Mouse (Mus musculus) neural tube, embryonic 12.5 days (tissue): ENCODE results near the gene Rapgef5. TPM values are rescaled to one million over a fixed set of nuclear protein-coding genes. Genes with fewer than 3 reads are reported as not detected.

Experiments
- ATAC-seq: fragments of 200-750 bp; cut with Nextera tagmentation; 2 replicates; pipeline ENCODE4 v1.8.0; 2017; ENCODE audit warnings: low read depth, mild to moderate bottlenecking, moderate TSS enrichment, moderate library complexity; ENCODE audit not compliant: low FRiP score
- H3K27ac ChIP-seq: fragments of 300-500 bp; sonication (generic); 2 replicates; pipeline ENCODE4 v1.5.1; 2016
- H3K27me3 ChIP-seq: fragments of 300-500 bp; sonication (generic); replicated peaks from 2 replicates; pipeline ENCODE4 v1.6.1; 2016; ENCODE audit warnings: mild to moderate bottlenecking
- H3K36me3 ChIP-seq: fragments of 300-500 bp; sonication (generic); 2 replicates; pipeline ENCODE4 v1.6.1; 2016; ENCODE audit warnings: mild to moderate bottlenecking
- H3K4me1 ChIP-seq: fragments of 300-500 bp; sonication (generic); 2 replicates; pipeline ENCODE4 v1.6.1; 2016
- H3K4me2 ChIP-seq: fragments of 300-500 bp; sonication (generic); replicated peaks from 2 replicates; pipeline ENCODE4 v1.6.1; 2016; ENCODE audit warnings: mild to moderate bottlenecking
- H3K4me3 ChIP-seq: fragments of 300-500 bp; sonication (generic); 2 replicates; pipeline ENCODE4 v1.5.1; 2016
- H3K9ac ChIP-seq: fragments of 300-500 bp; sonication (generic); 2 replicates; pipeline ENCODE4 v1.6.1; 2016; ENCODE audit warnings: mild to moderate bottlenecking
- H3K9me3 ChIP-seq: fragments of 300-500 bp; sonication (generic); 2 replicates; pipeline ENCODE4 v1.6.1; 2016; ENCODE audit warnings: mild to moderate bottlenecking
- WGBS: fragments of 180-500 bp; shearing (Covaris S2); methylation state at CpG from one replicate; pipeline ENCODE4 v1.1.7; 2016; 5-methylcytosine and 5-hydroxymethylcytosine counted together
- polyA plus RNA-seq: library from polyadenylated mRNA; unstranded; fragments of >200 nt; fragmentation: Nextera tagmentation; extraction: Ambion mirVana; gene quantifications from 2 replicates; pipeline ENCODE4 v1.2.1, GENCODE M21; 2016

The Rapgef5 gene
- polyA plus RNA-seq, 1 experiment from 2014 or later = 35.8 TPM

DNA sequence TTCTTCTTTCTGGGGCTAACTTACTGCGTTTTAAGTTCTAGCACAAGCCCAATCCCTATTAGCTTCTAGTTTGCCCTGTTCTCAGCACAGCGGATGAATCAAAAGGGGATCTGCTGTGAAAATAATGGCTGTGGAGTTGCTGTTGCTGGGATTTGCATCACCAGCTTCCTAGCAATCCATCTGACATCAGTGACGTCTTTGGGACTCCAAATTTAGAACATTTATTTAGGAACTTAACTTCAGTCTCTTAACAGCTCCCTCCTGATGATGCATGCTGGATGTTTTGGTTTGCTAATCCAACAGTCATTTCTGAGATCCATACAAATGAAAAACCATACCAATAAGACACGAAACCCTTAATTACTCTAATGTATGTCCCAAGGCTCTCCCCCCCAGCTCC, 289.3 kb downstream of the Rapgef5 start:
- 62% methylated on average over 4 of the region's 4 CpGs for WGBS
- H3K27ac ChIP-seq = no peak overlapping the region
- no peaks in the 10 kb centered on the region for H3K9me3 ChIP-seq
- ATAC-seq = no peak
- H3K27me3 ChIP-seq = peaks cover 19% of the 10 kb centered on the region
- H3K9ac ChIP-seq = no peak overlapping the region
- H3K4me3 ChIP-seq = no peak overlapping the region
- peaks cover 42% of the 10 kb centered on the region for H3K4me1 ChIP-seq
- no peaks in the 10 kb centered on the region for H3K36me3 ChIP-seq
- H3K4me2 ChIP-seq = peak overlapping the region; percentile 38; the same call in 1 of the 2 replicates

DNA sequence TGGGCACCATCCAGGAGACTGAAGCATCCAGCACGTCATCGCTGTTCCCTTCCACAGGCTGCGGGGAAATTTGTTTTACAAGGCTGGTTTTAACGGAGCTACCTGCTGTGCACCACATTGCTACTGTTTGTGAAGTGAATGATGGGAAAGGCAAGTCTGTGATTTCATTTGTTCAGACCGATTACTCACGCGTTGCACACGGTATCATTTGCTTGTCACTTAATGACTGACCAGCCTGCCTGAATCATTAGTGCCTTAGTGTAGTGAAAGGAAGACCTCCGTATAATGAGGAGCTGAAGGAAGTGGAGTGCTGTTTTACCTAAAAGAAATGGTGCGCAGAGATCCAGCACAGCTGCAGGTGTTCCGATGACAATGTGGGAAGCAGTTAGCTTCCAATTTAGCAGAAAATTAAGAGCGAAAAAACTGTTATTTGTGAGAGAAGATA, 289.8 kb downstream of the Rapgef5 start:
- ATAC-seq = peak; percentile 14; the same call in 1 of the 2 replicates
- no peak overlapping the region for H3K9ac ChIP-seq
- H3K27ac ChIP-seq = no peak overlapping the region
- peaks cover 44% of the 10 kb centered on the region for H3K4me1 ChIP-seq
- peaks cover 19% of the 10 kb centered on the region for H3K27me3 ChIP-seq
- H3K9me3 ChIP-seq = no peaks in the 10 kb centered on the region
- no peaks in the 10 kb centered on the region for H3K36me3 ChIP-seq
- no peak overlapping the region for H3K4me3 ChIP-seq
- 8% methylated on average over 12 of the region's 12 CpGs for WGBS
- peak overlapping the region; percentile 38 for H3K4me2 ChIP-seq

DNA sequence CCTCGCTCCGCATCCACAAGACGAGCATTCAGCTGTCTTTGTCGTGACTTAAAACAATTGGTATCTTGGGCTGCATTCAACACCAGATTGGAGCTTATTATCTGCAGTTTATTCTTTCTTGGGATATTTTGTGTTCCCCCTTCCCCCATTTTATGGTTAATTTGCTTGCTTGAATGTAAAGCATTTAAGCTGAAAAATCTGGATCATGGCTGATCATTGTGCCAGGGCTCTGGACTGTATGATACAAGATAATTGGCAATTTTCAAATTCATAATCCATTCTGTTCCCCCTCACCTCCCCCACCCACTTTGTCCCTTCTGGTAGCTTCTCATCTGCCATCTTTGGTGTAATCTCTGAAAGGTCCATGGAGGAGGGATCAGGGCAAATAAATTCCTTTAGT, 290.2 kb downstream of the Rapgef5 start:
- no peak for ATAC-seq
- Histone ChIP-seq H3K4me1 (peaks cover 44% of the 10 kb centered on the region), H3K27ac (no peak overlapping the region), H3K9ac (no peak overlapping the region), H3K4me3 (no peak overlapping the region), H3K9me3 (no peaks in the 10 kb centered on the region), H3K36me3 (no peaks in the 10 kb centered on the region), H3K4me2 (peak overlapping the region; percentile 38), H3K27me3 (peaks cover 22% of the 10 kb centered on the region)
- 26% methylated on average over 4 of the region's 4 CpGs for WGBS

DNA sequence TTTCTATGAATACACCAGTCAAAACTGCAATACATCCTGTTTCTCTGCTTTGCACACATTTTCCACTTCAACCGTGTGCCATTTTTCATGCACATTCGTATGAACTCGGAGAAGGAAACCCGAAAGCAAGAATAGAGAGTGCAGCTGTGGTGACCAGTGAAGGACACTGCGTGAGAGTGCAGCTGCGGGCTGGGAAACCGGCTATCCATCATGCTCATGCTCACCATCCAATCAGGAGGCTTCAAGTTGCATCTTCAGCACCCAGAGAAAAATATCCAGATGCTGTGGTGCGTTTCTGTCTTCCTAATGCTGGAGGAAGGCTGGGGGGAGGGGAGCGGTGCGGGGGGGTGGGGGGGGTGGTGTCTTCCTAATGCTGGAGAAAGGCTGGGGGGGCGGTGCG, 291.4 kb downstream of the Rapgef5 start:
- Histone ChIP-seq H3K4me2 (peak overlapping the region; percentile 57), H3K36me3 (no peaks in the 10 kb centered on the region), H3K4me3 (peak overlapping the region; percentile 13; the same call in 1 of the 2 replicates), H3K4me1 (peaks cover 44% of the 10 kb centered on the region), H3K27ac (no peak overlapping the region), H3K9me3 (no peaks in the 10 kb centered on the region), H3K27me3 (peaks cover 33% of the 10 kb centered on the region), H3K9ac (no peak overlapping the region)
- peak; percentile 31 for ATAC-seq
- WGBS = 17% methylated on average over 10 of the region's 12 CpGs

DNA sequence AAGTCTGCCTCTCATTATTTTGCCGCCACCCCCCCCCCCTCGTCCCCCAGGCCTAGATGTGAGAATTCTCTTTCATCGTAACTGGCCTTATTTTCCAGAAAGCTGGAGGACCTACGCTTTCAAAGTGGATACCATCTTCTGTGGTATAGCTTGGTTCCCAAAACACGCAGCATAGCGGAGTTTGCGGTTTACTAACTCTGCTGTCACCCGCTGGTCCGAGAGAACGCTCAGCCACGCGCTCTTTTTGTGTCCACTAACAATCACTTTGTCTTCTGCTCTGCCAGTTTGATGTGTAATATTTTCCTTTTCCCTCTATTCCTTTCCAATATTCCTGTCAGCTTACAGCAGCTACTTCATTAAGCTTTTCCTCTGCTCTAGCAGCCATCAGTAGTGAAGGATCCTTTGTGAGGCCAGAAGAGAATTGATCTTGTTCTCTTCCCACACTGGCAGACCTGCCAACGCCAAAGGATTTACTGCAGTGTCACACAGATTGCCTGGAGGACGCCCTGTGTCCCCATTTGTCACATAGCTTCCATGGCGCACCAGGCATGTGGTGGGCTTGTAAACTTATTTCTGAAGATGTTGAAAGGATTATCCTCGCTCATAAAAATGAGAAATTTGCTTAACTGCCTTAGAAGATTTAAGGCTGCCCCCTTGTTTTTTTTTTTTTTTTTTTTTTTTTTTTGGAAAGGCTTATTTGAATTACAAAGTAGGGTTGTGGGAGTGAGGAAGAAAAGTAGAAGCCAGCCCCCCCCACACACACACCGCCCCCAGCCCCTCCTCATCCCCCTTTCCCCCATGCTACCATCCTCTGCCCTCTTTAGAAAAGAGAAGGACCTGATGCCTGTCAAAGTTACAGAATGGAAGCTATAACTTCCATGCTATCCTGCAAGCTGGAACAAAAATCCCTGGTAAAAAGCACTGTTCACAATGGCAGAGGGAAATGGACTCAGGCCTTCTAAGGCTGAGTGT, 292.4 kb downstream of the Rapgef5 start:
- H3K27me3 ChIP-seq = peaks cover 43% of the 10 kb centered on the region
- H3K9me3 ChIP-seq = no peaks in the 10 kb centered on the region
- peak overlapping the region; percentile 13; the same call in 1 of the 2 replicates for H3K4me3 ChIP-seq
- H3K36me3 ChIP-seq = no peaks in the 10 kb centered on the region
- peak; percentile 52 for ATAC-seq
- WGBS = 15% methylated on average over 17 of the region's 17 CpGs
- H3K27ac ChIP-seq = no peak overlapping the region
- no peak overlapping the region; the same call in 1 of the 2 replicates for H3K9ac ChIP-seq
- peak overlapping the region; percentile 57 for H3K4me2 ChIP-seq
- H3K4me1 ChIP-seq = peaks cover 44% of the 10 kb centered on the region
